Mouse (Mus musculus) retina, embryonic 14.5 days (tissue): ENCODE results near the gene Zfp384.
"Not testable (repeated sequence)": the region's sequence is repeated elsewhere in the genome, so short reads cannot be mapped to it uniquely, and the experiment has no call there.

Experiments used
- DNase-seq: peaks from one replicate; pipeline ENCODE4 v3.0.0-alpha.2; 2015; ENCODE audit warnings: low spot score

The Zfp384 gene

GRCm38 (mm10) chr6:125017682-125018081 lies 8.7 kb downstream of the Zfp384 start:
- no peak for DNase-seq

GRCm38 (mm10) chr6:125030532-125030931 lies 21.6 kb downstream of the Zfp384 start:
- DNase-seq: peak; percentile 82

- DNase-seq: no peak
Observed at GRCm38 (mm10) chr6:125031604-125032003, 22.7 kb downstream of the Zfp384 start.

GRCm38 (mm10) chr6:125038666-125039065 lies 29.7 kb downstream of the Zfp384 start:
- DNase-seq: no peak

GRCm38 (mm10) chr6:125039131-125039530 lies 30.2 kb downstream of the Zfp384 start:
- no peak for DNase-seq

GRCm38 (mm10) chr6:125039533-125040153 lies 30.7 kb downstream of the Zfp384 start, which contains the start of gene Ing4:
TSS of gene Ing4 (plus strand) at chr6:125039760.
- DNase-seq: peak; percentile 96

- no peak for DNase-seq
Observed at GRCm38 (mm10) chr6:125040221-125040620, 31.3 kb downstream of the Zfp384 start.

- no peak for DNase-seq
Observed at GRCm38 (mm10) chr6:125041047-125041446, 32.1 kb downstream of the Zfp384 start.

- no peak for DNase-seq
Observed at GRCm38 (mm10) chr6:125042081-125042480, 33.1 kb downstream of the Zfp384 start.

GRCm38 (mm10) chr6:125046691-125047090 lies 37.7 kb downstream of the Zfp384 start:
- peak; percentile 90 for DNase-seq

GRCm38 (mm10) chr6:125049678-125050077 lies 40.7 kb downstream of the Zfp384 start, which contains the start of gene Acrbp:
TSS of gene Acrbp (plus strand) at chr6:125049689.
- no peak for DNase-seq

GRCm38 (mm10) chr6:125051237-125051636 lies 42.3 kb downstream of the Zfp384 start:
- peak; percentile 44 for DNase-seq

GRCm38 (mm10) chr6:125061493-125061892 lies 52.5 kb downstream of the Zfp384 start:
- peak; percentile 39 for DNase-seq

- no peak for DNase-seq
Observed at GRCm38 (mm10) chr6:125062511-125062910, 53.6 kb downstream of the Zfp384 start.

- DNase-seq: no peak
Observed at GRCm38 (mm10) chr6:125063906-125064305, 55.0 kb downstream of the Zfp384 start.

- DNase-seq: not testable (repeated sequence)
Observed at GRCm38 (mm10) chr6:125065223-125065622, 56.3 kb downstream of the Zfp384 start.

- DNase-seq: no peak
Observed at GRCm38 (mm10) chr6:125067571-125067995, 58.6 kb downstream of the Zfp384 start, which contains the start of gene Lpar5. TSS of gene Lpar5 (plus strand) at chr6:125067920.

- no peak for DNase-seq
Observed at GRCm38 (mm10) chr6:125071170-125071895, 62.4 kb downstream of the Zfp384 start.

- no peak for DNase-seq
Observed at GRCm38 (mm10) chr6:125071896-125072279, 62.9 kb downstream of the Zfp384 start.

- no peak for DNase-seq
Observed at GRCm38 (mm10) chr6:125073825-125074224, 64.9 kb downstream of the Zfp384 start.

GRCm38 (mm10) chr6:125081394-125081793 lies 72.4 kb downstream of the Zfp384 start:
- DNase-seq: no peak

- peak; percentile 99 for DNase-seq
Observed at GRCm38 (mm10) chr6:125081797-125082560, 73.0 kb downstream of the Zfp384 start.
